Mouse (Mus musculus) fat pad, adult 2 months (tissue): Measurements from ENCODE around the gene Stat5a.

ENCODE experiments used
- DNase-seq: peaks from one replicate; pipeline ENCODE4 v3.0.0-alpha.2; 2011; ENCODE audit warnings: low read depth, low spot score; ENCODE audit errors: extremely low read depth

The Stat5a gene

DNA sequence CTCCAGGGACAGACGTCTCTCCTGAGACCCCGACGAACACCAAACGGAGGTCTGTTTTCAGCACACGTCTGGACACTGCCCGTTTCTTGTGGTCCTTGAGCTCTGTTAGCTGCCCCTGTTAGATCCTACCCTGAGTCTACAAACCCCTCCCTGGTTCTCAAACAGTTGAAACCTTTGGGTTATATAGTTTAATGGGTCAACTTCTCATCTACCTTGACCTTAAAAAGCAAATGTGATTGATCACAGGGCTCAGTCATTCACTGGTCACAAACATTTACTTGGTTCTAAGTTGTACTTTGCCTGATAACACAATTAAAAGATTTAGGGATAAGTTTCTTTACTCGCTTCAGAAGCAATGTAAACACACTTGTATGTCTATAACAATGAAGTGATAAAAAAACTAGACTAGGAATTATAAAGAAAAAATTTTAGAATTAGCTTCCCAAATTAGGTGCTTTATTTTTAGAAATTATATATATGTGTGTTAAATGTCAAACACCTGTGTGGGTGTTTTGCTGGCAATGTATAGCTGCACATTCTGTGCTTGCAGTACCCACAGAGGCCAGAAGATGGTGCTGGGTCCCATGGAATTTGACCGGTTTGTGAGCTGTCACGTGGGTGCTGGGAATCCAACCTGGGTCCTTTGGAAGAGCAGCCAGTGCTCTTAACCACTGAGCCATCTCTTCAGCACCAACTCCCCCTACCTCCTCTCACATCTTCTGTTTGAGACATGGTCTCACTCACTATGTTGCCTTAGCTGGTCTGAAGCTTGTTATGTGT is 22.0 kb upstream of the Stat5a start:
- DNase-seq = no peak

- no peak for DNase-seq
These were observed 20.3 kb upstream of the Stat5a start for GRCm38 (mm10) chr11:100838894-100839293.

- DNase-seq = no peak
These were observed 19.6 kb upstream of the Stat5a start for GRCm38 (mm10) chr11:100839523-100839922.

DNA sequence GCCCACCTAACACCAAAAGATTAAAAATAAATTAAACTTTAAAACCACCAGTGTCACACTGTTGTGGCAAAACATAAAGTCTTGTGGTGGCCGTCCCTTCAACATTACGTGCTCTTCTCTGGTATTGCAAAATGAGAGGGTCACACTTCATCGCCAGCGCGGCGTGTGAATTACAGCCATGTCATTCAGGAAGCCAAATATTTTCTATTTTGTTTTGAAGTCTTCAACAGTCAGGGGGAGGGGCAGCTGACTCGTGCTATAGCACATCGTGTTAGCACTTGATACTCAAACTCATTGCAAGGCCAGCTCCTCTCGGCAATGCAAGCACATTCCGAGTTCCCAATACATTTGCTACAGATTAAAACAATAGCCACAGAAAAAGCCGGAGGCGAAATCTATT is 18.3 kb upstream of the Stat5a start:
- no peak for DNase-seq

DNA sequence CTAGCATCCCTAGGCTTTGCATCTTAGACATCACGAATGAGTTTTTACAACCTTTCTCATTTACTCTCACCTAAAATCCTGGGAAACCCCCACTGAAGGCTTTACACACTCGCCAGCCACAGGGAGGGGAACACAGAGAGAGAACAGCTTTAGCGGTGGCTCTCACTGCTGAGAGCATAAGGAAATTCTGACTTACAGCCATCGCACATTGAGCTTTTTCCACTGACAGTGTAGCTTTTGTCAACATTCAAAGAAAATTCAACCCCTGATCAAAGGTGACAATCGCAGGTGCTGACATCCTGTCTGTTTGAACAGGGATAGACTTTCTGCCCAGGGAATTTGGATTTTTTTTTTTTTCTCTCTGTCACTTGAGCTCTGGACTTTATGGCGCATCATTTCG is 17.1 kb upstream of the Stat5a start:
- DNase-seq = no peak

DNA sequence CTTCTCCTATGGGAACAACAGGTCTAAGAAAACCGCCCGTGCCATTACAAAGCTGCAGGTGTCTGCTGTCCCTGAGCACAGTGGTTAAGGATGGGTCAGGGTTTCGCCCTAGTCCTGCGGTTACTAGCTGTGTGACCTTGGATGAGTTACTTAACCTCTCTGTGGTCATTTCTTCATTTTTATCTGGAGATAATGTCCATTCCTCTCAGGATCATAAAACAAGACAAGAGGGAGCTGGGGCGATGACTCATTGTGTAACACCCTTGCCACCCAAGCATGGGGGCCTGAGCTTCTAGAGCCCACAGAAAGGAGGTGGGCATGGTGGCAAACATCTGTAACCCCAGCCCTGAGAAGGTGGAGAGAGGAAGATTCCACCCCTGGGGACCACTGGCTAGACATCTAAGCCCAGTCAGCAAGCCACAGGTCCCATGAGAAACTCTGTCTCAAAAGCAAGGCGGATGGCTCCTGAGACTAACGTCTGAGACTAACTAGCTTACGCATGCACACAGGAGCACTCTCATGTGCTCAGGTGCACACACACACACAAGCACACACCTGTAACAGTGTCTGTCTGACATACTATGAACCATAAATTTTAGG is 16.0 kb upstream of the Stat5a start:
- no peak for DNase-seq

DNA sequence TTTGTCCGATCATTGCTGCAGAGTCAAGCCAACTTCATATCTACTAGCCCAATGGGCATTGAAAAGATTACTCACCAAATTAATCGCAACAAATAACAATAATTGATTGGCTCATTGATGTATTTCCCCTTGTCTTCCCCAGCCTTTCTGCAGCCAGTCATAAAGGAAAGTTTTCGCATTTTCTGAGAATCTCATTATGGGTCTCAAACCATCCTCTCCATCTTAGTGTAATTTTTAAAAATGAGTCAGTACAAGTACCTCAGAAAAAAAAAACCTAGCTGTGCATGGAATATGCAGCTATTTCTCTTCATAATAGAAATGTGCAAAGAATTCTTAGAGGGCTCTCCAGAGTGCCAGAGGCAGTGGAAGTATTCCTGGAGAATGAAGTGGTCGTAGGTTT is 15.0 kb upstream of the Stat5a start:
- no peak for DNase-seq

DNA sequence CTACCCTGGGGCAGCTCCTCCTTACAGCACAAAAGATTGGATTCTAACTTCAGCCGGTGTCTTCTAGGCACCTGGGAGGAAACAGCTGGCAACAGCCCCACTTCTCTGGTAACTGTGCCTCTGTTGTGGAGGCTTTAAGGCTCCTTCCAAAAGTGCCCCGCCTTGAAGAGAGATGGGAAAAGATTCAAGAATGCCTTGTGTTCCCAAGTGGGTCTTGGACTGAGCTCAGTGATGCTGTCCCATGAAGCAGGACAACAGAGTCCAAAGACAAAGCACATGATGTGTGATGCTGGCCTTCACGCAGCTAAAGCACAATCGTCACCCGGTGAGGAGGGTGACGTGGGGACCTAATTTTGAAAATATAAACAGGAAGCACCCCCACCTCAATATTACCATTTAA is 13.4 kb upstream of the Stat5a start:
- DNase-seq = no peak

GRCm38 (mm10) chr11:100847572-100847971 is 11.6 kb upstream of the Stat5a start:
- no peak for DNase-seq

DNA sequence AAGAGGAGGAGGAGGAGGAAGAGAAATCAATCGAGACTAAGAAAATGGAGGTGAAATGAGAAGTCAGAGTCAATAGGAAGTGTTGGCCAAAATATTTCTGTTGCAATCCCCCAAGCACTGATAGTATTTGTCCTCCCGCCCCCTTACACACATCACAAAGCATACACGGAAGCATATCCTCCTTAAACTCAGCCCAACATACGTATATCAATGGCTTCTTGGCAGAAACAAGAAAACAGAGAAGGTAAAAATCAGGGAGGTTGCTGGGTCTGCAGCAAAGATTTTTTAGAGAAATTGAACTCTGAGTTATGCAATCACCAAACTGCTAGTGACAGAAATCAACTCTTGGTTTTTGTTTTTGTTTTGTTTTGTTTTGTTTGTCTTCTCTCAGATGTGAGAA is 11.1 kb upstream of the Stat5a start:
- no peak for DNase-seq

GRCm38 (mm10) chr11:100848789-100849379 is 10.3 kb upstream of the Stat5a start:
- no peak for DNase-seq

DNA sequence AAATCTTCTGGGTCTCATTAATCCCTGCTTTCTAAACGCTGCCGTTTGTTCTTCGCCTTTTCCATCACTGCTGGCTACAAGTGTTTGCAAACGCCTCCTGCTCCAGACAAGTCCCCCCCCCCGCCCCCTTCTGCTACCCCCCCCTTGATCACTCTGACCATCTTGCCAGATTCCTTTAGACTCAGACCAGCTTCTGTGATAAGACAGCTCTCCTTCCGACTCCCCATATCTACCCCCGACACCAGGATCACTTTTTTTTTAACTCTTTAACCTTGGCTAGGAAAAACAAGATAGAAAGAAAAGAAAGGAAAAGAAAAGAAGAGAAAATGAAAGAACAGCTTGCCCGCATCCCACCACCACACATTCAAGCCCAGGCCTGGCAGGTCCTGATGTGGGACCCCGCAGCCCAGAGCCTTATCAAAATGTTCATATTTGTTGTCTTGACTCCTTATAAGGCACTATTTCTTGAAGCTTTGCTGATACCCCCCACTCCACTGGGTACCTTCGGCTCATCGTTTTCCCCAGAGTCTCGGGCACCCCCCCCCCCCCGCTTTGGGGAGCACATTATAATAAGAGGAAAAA is 9.6 kb upstream of the Stat5a start:
- no peak for DNase-seq

GRCm38 (mm10) chr11:100850038-100850777 is 8.9 kb upstream of the Stat5a start, which contains the start of gene Stat5b:
Stat5b (minus strand) TSS chr11:100850724.
- no peak for DNase-seq

DNA sequence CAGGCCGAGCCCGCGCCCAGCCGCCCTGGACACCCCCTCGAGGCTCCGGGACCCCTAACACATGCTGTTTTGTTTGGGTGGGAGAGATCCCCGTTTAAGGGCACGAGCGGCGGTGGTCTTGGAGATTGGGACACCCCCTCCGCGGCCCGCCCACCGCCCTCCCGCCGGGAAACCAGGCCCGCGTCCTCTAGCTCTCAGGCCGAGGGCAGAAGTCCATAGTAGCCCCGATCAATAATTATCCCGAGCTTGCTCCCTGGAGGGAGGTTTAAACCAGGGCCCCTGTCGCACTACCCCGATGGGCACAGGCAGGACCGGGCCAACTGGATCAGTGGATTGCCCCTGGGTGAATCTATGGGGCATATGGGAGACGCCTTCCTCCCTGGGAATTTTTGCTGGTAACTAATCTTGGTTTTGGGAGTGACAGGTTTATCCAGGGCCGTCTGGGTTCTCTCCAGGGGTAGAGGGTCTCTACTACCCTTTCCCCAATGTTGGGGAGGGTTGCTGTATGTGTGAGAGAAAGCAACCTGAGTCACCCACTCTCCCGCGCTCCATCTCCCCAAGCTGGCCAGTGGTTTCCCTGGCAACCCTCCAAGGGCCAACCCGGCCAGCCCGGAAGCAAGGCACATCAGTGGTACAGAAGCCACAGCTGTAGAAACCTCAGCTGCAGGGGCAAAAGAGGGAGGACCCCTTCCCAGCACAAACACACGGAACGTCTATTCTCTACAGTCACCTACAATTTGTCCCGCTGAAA is 8.2 kb upstream of the Stat5a start:
- DNase-seq = no peak

DNA sequence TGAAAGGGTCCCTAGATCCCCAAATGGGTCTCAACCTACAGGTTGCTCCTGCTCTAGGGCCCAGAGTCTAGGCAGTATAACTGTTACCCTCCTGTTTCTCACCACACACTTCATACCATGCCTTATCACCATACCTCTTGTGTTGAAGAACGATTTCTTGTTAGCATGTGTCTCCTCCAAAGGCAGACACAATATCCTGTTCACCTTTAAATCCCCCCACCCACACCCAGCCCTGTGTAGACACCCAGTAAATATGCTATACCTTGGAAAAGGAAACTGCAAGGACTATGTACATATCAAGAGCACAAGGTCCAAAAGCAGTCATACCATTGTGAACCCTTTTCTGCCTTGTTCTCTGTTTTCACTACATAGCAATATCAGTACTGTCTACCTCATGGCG is 7.1 kb upstream of the Stat5a start:
- DNase-seq = no peak

DNA sequence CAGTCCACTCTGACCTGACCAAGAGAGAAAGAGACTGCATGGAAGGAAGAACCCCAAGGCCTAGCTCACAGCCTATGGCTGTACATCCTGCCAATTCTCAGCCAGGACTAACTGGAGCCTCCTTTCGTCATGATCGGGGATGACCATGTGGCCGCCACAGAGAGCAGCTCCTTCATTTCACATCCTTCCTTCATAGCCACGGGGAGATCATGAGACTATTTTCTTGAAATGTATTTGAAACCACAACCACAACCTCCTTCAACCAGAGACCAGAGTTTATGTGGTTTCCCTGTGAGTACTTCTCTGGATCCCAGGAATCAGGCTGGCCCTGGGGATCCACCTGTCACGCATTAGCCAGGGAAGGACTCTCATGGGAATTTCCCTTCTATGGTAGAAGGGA is 6.1 kb upstream of the Stat5a start:
- DNase-seq = no peak

- no peak for DNase-seq
These were observed 4.9 kb upstream of the Stat5a start for GRCm38 (mm10) chr11:100854268-100854667.

DNA sequence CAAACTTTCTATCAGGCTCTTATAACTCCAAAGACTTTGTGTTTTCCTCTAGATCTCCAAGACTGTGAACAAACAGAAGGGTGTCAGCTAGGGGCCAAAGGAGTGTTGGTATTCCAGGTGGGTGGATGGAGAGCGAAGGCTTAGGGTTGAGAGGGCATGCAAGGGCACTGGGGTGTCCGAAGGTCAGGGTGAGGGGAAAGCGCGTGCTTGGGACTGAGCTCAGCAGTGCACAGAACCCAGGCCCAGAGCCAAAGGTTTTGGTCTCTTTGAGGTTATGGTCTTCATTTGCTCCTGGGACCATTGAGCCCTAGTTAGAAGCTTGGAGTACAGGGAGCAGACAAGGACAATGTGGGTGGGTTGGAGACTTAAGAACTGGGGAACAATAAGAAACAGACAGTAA is 4.0 kb upstream of the Stat5a start:
- DNase-seq = no peak

DNA sequence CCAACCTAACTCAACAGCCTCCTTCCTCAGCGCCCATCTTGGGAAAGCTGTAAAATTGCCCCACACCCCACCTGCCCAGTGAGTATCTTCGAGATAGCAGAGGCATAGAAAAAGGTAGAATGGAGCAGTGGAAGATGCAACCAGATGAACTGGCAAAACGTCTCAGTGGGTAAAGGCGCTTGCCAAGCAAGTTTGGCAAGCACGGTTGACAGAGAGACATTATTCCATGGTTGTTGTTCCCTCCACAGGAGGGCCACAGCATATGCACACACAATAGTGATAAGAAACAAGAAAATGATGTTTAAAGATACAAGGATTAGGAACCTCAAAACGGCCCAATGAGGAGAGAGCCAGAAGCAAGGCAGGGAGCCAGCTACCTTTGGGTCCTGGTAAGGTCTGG is 1.2 kb upstream of the Stat5a start:
- DNase-seq = no peak

DNA sequence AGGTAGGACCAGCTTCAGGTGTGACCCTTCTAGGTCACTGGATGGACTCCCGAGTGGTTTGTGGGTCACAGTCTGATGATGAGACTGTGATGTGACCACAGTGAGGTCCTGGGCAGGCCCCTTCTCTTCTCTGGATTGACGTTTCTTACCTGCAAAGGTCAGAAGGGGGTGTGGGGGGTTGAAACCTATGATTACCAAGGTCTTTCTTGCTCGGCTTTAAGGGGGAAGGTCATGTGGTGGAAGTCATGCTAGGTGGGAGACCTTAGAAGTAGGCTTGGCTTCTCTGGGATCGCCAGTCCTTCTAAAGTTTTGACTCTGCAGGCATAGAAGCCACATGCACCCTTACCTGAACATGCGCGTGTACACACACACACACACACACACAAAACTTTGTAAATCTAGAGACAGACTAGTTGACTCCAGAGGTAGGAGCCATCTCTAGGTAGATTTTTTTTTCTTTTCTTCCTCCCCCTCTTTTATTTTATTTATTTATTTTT is 476 bp downstream of the Stat5a start:
- DNase-seq = no peak
